Mouse (Mus musculus): ENCODE data around the gene Ksr1.

DNA sequence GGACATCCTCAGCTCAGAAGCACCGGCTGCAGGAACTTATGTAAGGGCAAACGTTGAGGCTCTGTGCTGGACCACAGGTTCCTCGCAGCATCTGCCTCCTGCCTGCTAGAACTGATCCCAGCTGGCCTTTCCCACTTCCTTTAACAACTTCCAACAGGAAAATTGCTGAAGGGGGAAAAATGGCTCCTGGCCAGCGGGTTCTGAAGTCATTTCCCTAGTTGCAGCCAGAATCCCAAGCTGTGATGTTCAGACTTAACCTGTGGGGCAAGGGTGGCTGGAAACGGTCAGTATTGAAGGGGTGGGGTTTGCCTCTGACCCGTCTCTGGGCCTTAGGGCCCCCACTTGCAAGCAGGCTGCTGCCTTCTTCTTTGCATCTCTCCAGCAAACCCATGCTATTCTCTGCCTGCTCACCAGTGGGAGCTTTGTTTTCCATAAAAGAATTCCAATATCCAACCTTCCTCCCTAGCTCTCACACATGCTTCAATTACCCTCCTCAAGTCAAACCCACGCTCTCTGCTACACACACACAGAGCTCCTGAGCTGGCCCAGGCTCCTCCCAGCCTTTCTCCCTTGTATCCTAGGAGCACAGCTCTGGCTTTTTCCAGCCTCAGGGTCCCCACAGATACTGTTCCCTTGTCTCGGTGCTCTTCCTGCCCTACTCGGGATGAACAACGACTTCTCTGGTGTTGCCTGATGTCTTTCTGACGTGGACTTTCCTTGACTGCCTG is 80.6 kb downstream of the Ksr1 start:
- TF ChIP-seq CTCF (IDR thresholded peaks at IDR 0.05; ENCODE audit: extremely low read depth, insufficient read length, insufficient replicate concordance, low read depth, low read length) (no peak), POLR2A (IDR thresholded peaks at IDR 0.05; ENCODE audit: low read depth, low read length) (no peak)
